Mouse (Mus musculus) lung, postnatal 10 days (tissue): ENCODE measurements around the gene Rasal2.

Experiments used
- DNase-seq: peaks from one replicate; pipeline ENCODE4 v3.0.0; 2021

Gene Rasal2

GRCm38 (mm10) chr1:157123836-157124235, 288.6 kb downstream of the Rasal2 start:
- DNase-seq, result no peak

- no peak for DNase-seq
These were observed 293.2 kb downstream of the Rasal2 start for GRCm38 (mm10) chr1:157119168-157119567.

GRCm38 (mm10) chr1:157117440-157117839, 295.0 kb downstream of the Rasal2 start:
- no peak for DNase-seq

GRCm38 (mm10) chr1:157114492-157114891, 297.9 kb downstream of the Rasal2 start:
- DNase-seq, result no peak

- DNase-seq, result no peak
These were observed 302.0 kb downstream of the Rasal2 start for GRCm38 (mm10) chr1:157110287-157110835.

- no peak for DNase-seq
These were observed 303.8 kb downstream of the Rasal2 start, which contains the start of gene Tex35 for GRCm38 (mm10) chr1:157108580-157108979. Tex35 (minus strand) TSS chr1:157108680.

- DNase-seq, result peak; percentile 77
These were observed 311.1 kb downstream of the Rasal2 start for GRCm38 (mm10) chr1:157101122-157101865.

- no peak for DNase-seq
These were observed 316.9 kb downstream of the Rasal2 start for GRCm38 (mm10) chr1:157095534-157095933.

GRCm38 (mm10) chr1:157092622-157093021, 319.8 kb downstream of the Rasal2 start:
- DNase-seq, result peak; percentile 33

GRCm38 (mm10) chr1:157092140-157092539, 320.3 kb downstream of the Rasal2 start:
- DNase-seq, result no peak

- no peak for DNase-seq
These were observed 321.6 kb downstream of the Rasal2 start for GRCm38 (mm10) chr1:157090835-157091234.

GRCm38 (mm10) chr1:157086097-157086994, 326.0 kb downstream of the Rasal2 start:
- peak; percentile 78 for DNase-seq
